Mouse (Mus musculus) ES-E14 (cell line): ENCODE results near the gene Slc6a2. TPM values are rescaled to one million over a fixed set of nuclear protein-coding genes. Genes with fewer than 3 reads are reported as not detected.

Experiments used
- DNase-seq: peaks from one replicate; pipeline ENCODE4 v3.0.0-alpha.2; 2013; ENCODE audit warnings: low read depth, low spot score
- H3K27ac ChIP-seq: 2 replicates; pipeline ENCODE4 v1.5.1; 2012; ENCODE audit warnings: low read depth, mild to moderate bottlenecking, low read length, moderate library complexity, mixed read lengths; ENCODE audit not compliant: poor library complexity, insufficient read depth, severe bottlenecking
- H3K36me3 ChIP-seq: 2 replicates; pipeline ENCODE4 v1.6.1; 2012; ENCODE audit warnings: mild to moderate bottlenecking, low read length, moderate library complexity, mixed read lengths; ENCODE audit not compliant: control insufficient read depth, poor library complexity, insufficient read depth, severe bottlenecking
- H3K4me1 ChIP-seq, 2 experiments: fragments of 150-350 bp in 1 of 2; sonication (generic) in 1 of 2; 2 replicates each; pipeline ENCODE4 v1.6.1; 2012; ENCODE audit warnings: low read length in 2 of 2, mild to moderate bottlenecking in 1 of 2, mixed read lengths in 1 of 2; ENCODE audit not compliant: control insufficient read depth in 2 of 2, insufficient read depth in 2 of 2, poor library complexity in 1 of 2
- H3K4me3 ChIP-seq, 2 experiments: fragments of 150-350 bp in 1 of 2; sonication (generic) in 1 of 2; 2 replicates each; pipeline ENCODE4 v1.5.1; 2012; ENCODE audit warnings: low read length in 2 of 2, low read depth in 1 of 2, mild to moderate bottlenecking in 1 of 2, mixed read lengths in 1 of 2; ENCODE audit not compliant: insufficient read depth in 1 of 2, poor library complexity in 1 of 2, severe bottlenecking in 1 of 2
- H3K9ac ChIP-seq: 2 replicates; pipeline ENCODE4 v1.6.1; 2012; ENCODE audit warnings: low read depth, mild to moderate bottlenecking, low read length, mixed read lengths; ENCODE audit not compliant: poor library complexity, insufficient read depth, severe bottlenecking
- H3K9me3 ChIP-seq: fragments of 150-350 bp; sonication (generic); 2 replicates; pipeline ENCODE4 v1.6.1; 2012; ENCODE audit warnings: low read depth, mild to moderate bottlenecking, low read length; ENCODE audit not compliant: control insufficient read depth, insufficient read depth
- CHD2 ChIP-seq: IDR thresholded peaks from 2 replicates; pipeline ENCODE4 v1.6.1; 2014; ENCODE audit warnings: mild to moderate bottlenecking, low read depth, low read length, inconsistent platforms
- HCFC1 ChIP-seq: IDR thresholded peaks from 2 replicates; pipeline ENCODE4 v1.6.1; 2012; ENCODE audit warnings: low read length, inconsistent platforms, borderline replicate concordance; ENCODE audit not compliant: insufficient read depth
- MAFK ChIP-seq: IDR thresholded peaks from 2 replicates; pipeline ENCODE4 v1.6.1; 2014; ENCODE audit warnings: mild to moderate bottlenecking, low read depth, low read length, inconsistent platforms; ENCODE audit not compliant: insufficient read depth
- ZC3H11A ChIP-seq: IDR thresholded peaks from 2 replicates; pipeline ENCODE4 v1.6.1; 2012; ENCODE audit warnings: low read depth, mild to moderate bottlenecking, inconsistent platforms, low read length, borderline replicate concordance
- ZNF384 ChIP-seq: IDR thresholded peaks from 2 replicates; pipeline ENCODE4 v1.6.1; 2012; ENCODE audit warnings: low read depth, low read length, inconsistent platforms
- in situ Hi-C, 2 experiments: fragments of 600-800 bp; cut with MboI; formaldehyde crosslinking; loops; one replicate each; pipeline ENCODE4 v1.15.1; 2025; ENCODE audit warnings: low sequenced_read_pairs in 2 of 2, inconsistent platforms in 1 of 2; ENCODE audit not compliant: unreplicated experiment in 2 of 2
- total RNA-seq: library from RNA; depleted of rRNA; stranded (reverse); fragments of 300-350 nt; gene quantifications from 2 replicates; pipeline ENCODE4 v1.2.3, GENCODE M21; 2012

Slc6a2 gene
- total RNA-seq, 1 experiment, result 0.62 TPM

DNA sequence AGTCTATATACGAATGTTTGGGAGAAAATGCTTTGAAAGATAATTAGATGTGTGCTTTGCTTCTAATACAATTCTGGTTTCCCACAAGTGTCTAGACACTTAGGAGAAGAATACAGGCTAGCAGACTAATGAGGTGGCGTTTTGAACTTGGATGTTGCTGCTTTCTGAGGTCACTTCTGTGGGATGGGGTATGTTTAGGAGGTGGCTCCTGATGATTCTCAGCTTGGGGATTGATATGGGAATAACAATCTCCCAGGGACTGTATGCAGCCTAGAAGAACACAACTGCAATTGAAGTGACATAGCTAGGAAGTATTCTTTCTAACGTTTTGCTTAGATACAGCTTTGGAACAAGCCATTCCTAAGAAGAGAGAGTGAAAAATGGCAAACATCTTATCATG is 22.6 kb downstream of the Slc6a2 start:
- TF ChIP-seq HCFC1, result no peak
- TF ChIP-seq CHD2, result no peak
- no peak for TF ChIP-seq ZNF384
- TF ChIP-seq MAFK, result no peak
- no peak for TF ChIP-seq ZC3H11A
- Histone ChIP-seq H3K9ac (no peak overlapping the region), H3K36me3 (no peaks in the 10 kb centered on the region), H3K9me3 (no peaks in the 10 kb centered on the region), H3K4me3 (no peak overlapping the region), H3K27ac (no peak overlapping the region), H3K4me1 (no peaks in the 10 kb centered on the region)
- no peak for DNase-seq
- in situ Hi-C loops, result no loop called here

DNA sequence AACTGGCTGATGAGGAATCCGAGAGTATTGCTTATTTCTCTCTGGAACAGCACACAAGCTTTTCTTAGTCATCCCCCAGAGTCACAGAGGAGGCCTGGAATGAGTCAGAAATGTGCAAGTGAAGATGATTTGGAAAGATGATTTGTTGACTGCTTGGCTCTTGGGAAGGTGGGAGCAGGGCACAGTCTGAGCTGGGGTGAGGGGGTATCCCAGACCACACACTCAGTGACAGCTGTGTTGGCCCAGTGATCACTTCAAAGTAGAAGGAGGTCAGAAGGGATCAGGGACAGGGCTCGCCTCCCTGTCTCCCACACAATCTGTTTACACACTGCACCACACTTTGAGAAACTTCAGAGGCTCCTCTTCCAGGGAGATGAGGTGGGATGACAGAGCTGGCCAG is 24.5 kb downstream of the Slc6a2 start:
- Histone ChIP-seq H3K9ac (no peak overlapping the region), H3K9me3 (no peaks in the 10 kb centered on the region), H3K27ac (no peak overlapping the region), H3K4me3 (no peak overlapping the region), H3K36me3 (no peaks in the 10 kb centered on the region), H3K4me1 (no peaks in the 10 kb centered on the region)
- in situ Hi-C loops, result no loop called here
- TF ChIP-seq HCFC1, result no peak
- no peak for TF ChIP-seq ZNF384
- no peak for TF ChIP-seq CHD2
- no peak for TF ChIP-seq ZC3H11A
- TF ChIP-seq MAFK, result no peak
- DNase-seq, result no peak

DNA sequence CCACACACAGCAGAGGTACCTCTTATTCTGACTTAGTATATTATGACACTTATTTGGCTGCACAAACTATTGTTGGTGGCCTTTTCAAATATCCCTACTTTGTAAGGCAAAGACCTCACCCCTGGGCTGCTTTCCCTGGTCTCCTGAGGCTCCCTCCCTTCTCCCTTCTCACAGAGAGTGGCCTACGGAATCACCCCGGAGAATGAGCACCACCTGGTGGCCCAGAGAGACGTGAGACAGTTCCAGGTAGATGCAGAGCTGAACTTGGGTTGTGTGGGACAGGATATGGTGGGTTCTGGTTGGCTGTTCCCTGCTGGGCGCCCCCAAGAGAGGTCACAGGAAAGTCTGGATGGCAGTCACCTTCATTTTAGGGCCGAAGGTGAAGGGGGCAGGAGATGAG is 37.0 kb downstream of the Slc6a2 start:
- no peaks in the 10 kb centered on the region for H3K9me3 ChIP-seq
- TF ChIP-seq ZNF384 (no peak), CHD2 (no peak), ZC3H11A (peak; percentile 48; the same call in 1 of the 2 replicates), HCFC1 (no peak), MAFK (no peak)
- in situ Hi-C loops, result loop anchor here in 1 of 2 experiments (10.0 kb wide), 1 partner anchor 182 kb away; no protein-coding TSS in a partner anchor

DNA sequence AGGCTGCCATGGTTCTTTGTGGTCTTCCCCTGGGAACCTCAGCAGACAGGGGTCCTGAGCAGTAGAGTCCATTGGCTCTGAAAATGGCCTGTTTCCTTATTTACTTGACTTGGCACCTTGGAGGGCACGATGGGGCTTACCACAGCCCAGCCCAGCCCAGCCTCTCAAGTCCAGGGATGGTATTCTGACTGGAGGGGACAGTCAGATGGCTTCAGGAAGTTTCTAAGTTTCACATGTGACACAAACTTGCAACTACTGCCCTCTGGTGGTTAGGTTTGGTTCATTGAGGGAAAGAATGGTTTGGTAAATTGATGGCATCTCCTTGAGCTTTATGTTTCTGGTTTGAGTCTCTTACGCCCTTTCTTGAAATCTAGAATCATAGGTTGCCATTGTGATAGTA is 38.7 kb downstream of the Slc6a2 start:
- H3K4me1 ChIP-seq, result peaks cover 0 to 3% of the 10 kb centered on the region in 2 experiments; a peak in 1 of 4 replicates
- TF ChIP-seq ZNF384 (no peak), HCFC1 (no peak), MAFK (no peak), CHD2 (no peak), ZC3H11A (no peak)
- DNase-seq, result peak; percentile 59
- in situ Hi-C loops, result loop anchor here in 1 of 2 experiments (10.0 kb wide), 1 partner anchor 184 kb away; no protein-coding TSS in a partner anchor
- H3K9me3 ChIP-seq, result no peaks in the 10 kb centered on the region
- H3K36me3 ChIP-seq, result no peaks in the 10 kb centered on the region
- no peak overlapping the region for H3K4me3 ChIP-seq
- H3K9ac ChIP-seq, result no peak overlapping the region
- no peak overlapping the region for H3K27ac ChIP-seq

More for the DNA sequence above, 37.0 kb downstream of the Slc6a2 start:
- H3K4me3 ChIP-seq, result no peak overlapping the region
- no peaks in the 10 kb centered on the region for H3K36me3 ChIP-seq
- no peak overlapping the region for H3K9ac ChIP-seq
- no peak for DNase-seq
- H3K4me1 ChIP-seq, result peaks cover 0 to 3% of the 10 kb centered on the region in 2 experiments; a peak in 1 of 4 replicates
- no peak overlapping the region for H3K27ac ChIP-seq

GRCm38 (mm10) chr8:93010286-93010685 is 50.4 kb downstream of the Slc6a2 start:
- Histone ChIP-seq H3K9me3 (no peaks in the 10 kb centered on the region), H3K27ac (no peak overlapping the region), H3K4me3 (no peak overlapping the region), H3K4me1 (no peaks in the 10 kb centered on the region), H3K36me3 (no peaks in the 10 kb centered on the region), H3K9ac (no peak overlapping the region)
- DNase-seq, result peak; percentile 50
- TF ChIP-seq ZC3H11A (no peak), MAFK (no peak), HCFC1 (no peak), ZNF384 (no peak), CHD2 (no peak)
- in situ Hi-C loops, result loop anchor here (5.0 to 25.0 kb wide), 5 partner anchors 85 to 405 kb away; no protein-coding TSS in a partner anchor
